Mouse (Mus musculus): ENCODE data around the gene 2900026A02Rik.

GRCm38 (mm10) chr5:113163116-113163515, 57.9 kb downstream of the 2900026A02Rik start:
- no peak for TF ChIP-seq GATA1 (IDR thresholded peaks at IDR 0.05; ENCODE audit: low read length)
- no peak for TF ChIP-seq TAL1 (IDR thresholded peaks at IDR 0.05; ENCODE audit: low read length)
